Mouse (Mus musculus): ENCODE results near the gene Syt12.

DNA sequence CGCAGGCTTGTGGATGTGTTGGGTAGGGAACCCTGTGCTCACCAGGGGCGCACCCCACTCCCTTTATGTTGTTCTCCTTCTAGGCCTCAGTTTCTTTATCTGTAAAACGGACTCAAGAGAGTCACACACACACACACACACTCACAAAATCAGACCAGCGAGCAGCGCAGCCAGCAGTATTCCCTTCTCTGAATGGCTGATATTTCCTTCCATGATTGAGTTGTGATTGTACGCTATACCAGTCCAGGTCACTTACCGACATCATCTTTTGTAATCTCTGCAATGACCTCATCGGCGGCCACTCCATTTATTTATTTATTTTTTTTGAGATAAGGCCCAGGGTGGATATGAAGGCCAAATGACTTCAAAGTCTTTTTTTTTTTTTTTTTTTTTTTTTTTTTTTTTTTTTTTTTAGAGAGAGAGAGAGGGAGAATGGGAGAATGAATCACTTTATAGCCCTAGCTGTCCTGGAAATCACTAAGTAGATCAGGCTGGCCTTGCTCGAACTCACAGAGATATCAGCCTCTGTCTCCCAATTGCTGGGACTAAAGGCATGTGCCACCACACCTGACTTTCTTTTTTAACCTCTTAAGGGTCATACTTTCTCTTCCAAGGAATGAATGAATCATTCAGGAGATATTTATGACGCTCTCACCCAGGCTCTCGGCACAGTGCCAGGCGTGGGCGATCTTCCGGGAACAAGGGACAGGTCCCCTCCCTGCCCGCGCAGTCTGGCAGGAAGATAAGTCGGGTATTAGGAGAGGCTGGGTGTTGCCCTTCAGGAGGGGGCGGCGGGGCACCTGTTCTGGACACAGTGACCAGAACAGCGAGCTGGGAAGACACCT lies at the start of gene Syt12:
- no peak for TF ChIP-seq GATA1 (IDR thresholded peaks at IDR 0.05; ENCODE audit: borderline replicate concordance, low read length)
- TF ChIP-seq FLI1 (IDR thresholded peaks at IDR 0.05; ENCODE audit: low read length), result no peak
